Mouse (Mus musculus) hindbrain, postnatal 0 days (tissue): ENCODE data around the gene Fads6. TPM values are rescaled to one million over a fixed set of nuclear protein-coding genes. Genes with fewer than 3 reads are reported as not detected.

Experiments used
- ATAC-seq: fragments of 200-750 bp; cut with Nextera tagmentation; 2 replicates; pipeline ENCODE4 v1.8.0; 2017; ENCODE audit warnings: mild to moderate bottlenecking, moderate TSS enrichment, moderate library complexity
- DNase-seq: peaks from one replicate; pipeline ENCODE4 v3.0.0-alpha.2; 2015; ENCODE audit warnings: low spot score
- H3K27ac ChIP-seq: fragments of 300-500 bp; sonication (generic); 2 replicates; pipeline ENCODE4 v1.5.1; 2014; ENCODE audit warnings: mild to moderate bottlenecking
- H3K27me3 ChIP-seq: fragments of 300-500 bp; sonication (generic); 2 replicates; pipeline ENCODE4 v1.6.1; 2014; ENCODE audit warnings: low read length, mixed read lengths; ENCODE audit not compliant: insufficient read depth
- H3K36me3 ChIP-seq: fragments of 300-500 bp; sonication (generic); 2 replicates; pipeline ENCODE4 v1.6.1; 2014; ENCODE audit warnings: low read length, mixed read lengths; ENCODE audit not compliant: insufficient read depth
- H3K4me1 ChIP-seq: fragments of 300-500 bp; sonication (generic); 2 replicates; pipeline ENCODE4 v1.6.1; 2014; ENCODE audit warnings: antibody characterized with exemption, low read length, mixed read lengths; ENCODE audit not compliant: insufficient read depth
- H3K4me2 ChIP-seq: fragments of 300-500 bp; sonication (generic); 2 replicates; pipeline ENCODE4 v1.6.1; 2014; ENCODE audit warnings: low read depth, mild to moderate bottlenecking, low read length, moderate library complexity, mixed read lengths
- H3K4me3 ChIP-seq: fragments of 300-500 bp; sonication (generic); 2 replicates; pipeline ENCODE4 v1.5.1; 2014; ENCODE audit warnings: low read length
- H3K9ac ChIP-seq: fragments of 300-500 bp; sonication (generic); replicated peaks from 2 replicates; pipeline ENCODE4 v1.6.1; 2014; ENCODE audit warnings: mild to moderate bottlenecking, low read length, moderate library complexity, mixed read lengths
- H3K9me3 ChIP-seq: fragments of 300-500 bp; sonication (generic); 2 replicates; pipeline ENCODE4 v1.6.1; 2016; ENCODE audit warnings: low read length, mixed read lengths
- CTCF ChIP-seq: IDR thresholded peaks from 2 replicates; pipeline ENCODE4 v1.5.1; 2016; ENCODE audit warnings: antibody characterized with exemption, control low read depth, low read depth
- WGBS: fragments of 180-500 bp; shearing (Covaris S2); extraction: QIAGEN DNeasy Blood & Tissue Kit; methylation state at CpG from one replicate; pipeline ENCODE4 v1.1.7; 2014; 5-methylcytosine and 5-hydroxymethylcytosine counted together
- microRNA-seq, 2 experiments: library from miRNA; unstranded; fragments of <30 nt; microRNA quantifications; one replicate each; pipeline ENCODE4; 2016
- polyA plus RNA-seq: library from polyadenylated mRNA; unstranded; fragments of >200 nt; fragmentation: Nextera tagmentation; extraction: Ambion mirVana; gene quantifications from 2 replicates; pipeline ENCODE4 v1.2.1, GENCODE M21; 2015
- total RNA-seq: library from RNA; depleted of rRNA; stranded (reverse); fragments of >200 nt; gene quantifications from 2 replicates; pipeline ENCODE4 v1.2.3, GENCODE M21; 2014; rRNA removed

Fads6 gene
- total and polyA plus RNA-seq, 2 experiments from 2014 or later: 1.8 to 10.8 TPM

DNA sequence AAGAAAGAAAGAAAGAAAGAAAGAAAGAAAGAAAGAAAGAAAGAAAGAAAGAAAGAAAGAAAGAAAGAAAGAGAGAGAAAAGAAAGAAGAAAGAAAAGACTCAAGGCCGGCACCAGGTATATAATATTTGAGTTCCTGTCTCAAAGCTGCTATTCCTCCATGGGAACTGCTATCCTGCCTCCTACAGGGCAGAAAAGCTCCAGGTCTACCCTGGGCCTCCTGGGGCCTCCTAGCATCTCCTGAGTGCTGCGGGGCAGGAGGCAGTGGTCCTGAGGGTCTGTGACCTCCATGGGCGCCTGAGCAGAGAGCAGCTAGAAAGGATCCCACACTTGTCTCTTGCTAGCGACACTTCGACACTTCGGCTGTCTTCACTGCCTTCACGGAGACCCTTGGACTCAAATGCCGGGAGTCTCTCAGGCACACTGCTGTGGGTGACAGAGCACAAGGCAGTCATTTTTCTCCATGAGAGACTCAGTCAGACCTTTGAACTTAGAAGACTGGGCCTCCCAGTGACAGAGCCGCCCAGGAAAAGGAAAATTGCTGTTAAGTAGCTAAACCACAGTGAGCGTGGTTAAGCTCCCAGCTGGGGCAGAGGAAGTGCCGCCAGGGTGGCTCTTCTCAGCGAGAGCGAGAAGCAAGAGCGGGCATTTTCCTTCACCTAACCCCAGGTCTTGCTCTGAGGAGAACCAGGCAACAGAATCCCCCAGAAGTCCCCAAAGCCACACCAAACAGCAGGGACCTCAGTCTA is 66.1 kb downstream of the Fads6 start:
- Histone ChIP-seq H3K4me1 (peaks cover 43% of the 10 kb centered on the region), H3K4me2 (no peak overlapping the region), H3K36me3 (no peaks in the 10 kb centered on the region), H3K27me3 (no peaks in the 10 kb centered on the region), H3K27ac (peak overlapping the region; percentile 21), H3K9ac (no peak overlapping the region), H3K4me3 (no peak overlapping the region), H3K9me3 (no peaks in the 10 kb centered on the region)
- 49% methylated on average over 14 of the region's 14 CpGs for WGBS
- ATAC-seq: no peak
- no peak for DNase-seq
- no peak for TF ChIP-seq CTCF

Small RNA genes within 50 kb of the gene (microRNA-seq; reads per million reads assigned to microRNA genes)
- 0 reads per million in 2 experiments for gene Gm25837

Other genes starting within 250 kb of the Fads6 start
- gene Cd300ld3, start 249.3 kb downstream of the Fads6 start, total RNA-seq: not detected in 2 replicates
- gene Cd300ld3, start 249.3 kb downstream of the Fads6 start, polyA plus RNA-seq: not detected in 2 replicates
- gene Cd300e, start 235.5 kb downstream of the Fads6 start, total RNA-seq: not detected in 2 replicates
- 0.09 and 0.14 TPM in 2 replicates for gene Cd300e, start 235.5 kb downstream of the Fads6 start, polyA plus RNA-seq
- gene Rab37, start 206.2 kb downstream of the Fads6 start, total RNA-seq: 1.2 TPM in 2 replicates
- gene Rab37, start 206.2 kb downstream of the Fads6 start, polyA plus RNA-seq: 1.2 and 1.3 TPM in 2 replicates
- not detected in 2 replicates for gene Cd300lf, start 163.7 kb downstream of the Fads6 start, total RNA-seq
- 0.23 and 0.37 TPM in 2 replicates for gene Cd300lf, start 163.7 kb downstream of the Fads6 start, polyA plus RNA-seq
- 72.6 and 76.9 TPM in 2 replicates for gene Slc9a3r1, start 134.3 kb downstream of the Fads6 start, total RNA-seq
- 91.8 and 98.2 TPM in 2 replicates for gene Slc9a3r1, start 134.3 kb downstream of the Fads6 start, polyA plus RNA-seq
- gene Tmem104, start 110.2 kb downstream of the Fads6 start, total RNA-seq: 6.4 and 11.1 TPM in 2 replicates
- gene Tmem104, start 110.2 kb downstream of the Fads6 start, polyA plus RNA-seq: 10.1 and 13.5 TPM in 2 replicates
- 17.3 and 27.8 TPM in 2 replicates for gene Nat9, start 109.8 kb downstream of the Fads6 start, total RNA-seq
- 17.3 and 22.2 TPM in 2 replicates for gene Nat9, start 109.8 kb downstream of the Fads6 start, polyA plus RNA-seq
- 6.9 and 7.1 TPM in 2 replicates for gene Grin2c, start 30.4 kb downstream of the Fads6 start, total RNA-seq
- gene Grin2c, start 30.4 kb downstream of the Fads6 start, polyA plus RNA-seq: 1.0 and 1.1 TPM in 2 replicates
- gene Fdxr, start 20.6 kb downstream of the Fads6 start, total RNA-seq: 20.0 and 22.6 TPM in 2 replicates
- 15.0 and 16.4 TPM in 2 replicates for gene Fdxr, start 20.6 kb downstream of the Fads6 start, polyA plus RNA-seq
- gene Otop2, start 9.5 kb upstream of the Fads6 start, total RNA-seq: 0.36 and 0.99 TPM in 2 replicates
- 0.20 and 0.34 TPM in 2 replicates for gene Otop2, start 9.5 kb upstream of the Fads6 start, polyA plus RNA-seq
- gene Ush1g, start 24.4 kb upstream of the Fads6 start, total RNA-seq: 0.37 and 0.47 TPM in 2 replicates
- gene Ush1g, start 24.4 kb upstream of the Fads6 start, polyA plus RNA-seq: 0.10 and 0.13 TPM in 2 replicates
- gene Otop3, start 37.1 kb upstream of the Fads6 start, total RNA-seq: 2.2 and 3.6 TPM in 2 replicates
- 2.7 and 2.8 TPM in 2 replicates for gene Otop3, start 37.1 kb upstream of the Fads6 start, polyA plus RNA-seq
- gene Hid1, start 70.1 kb upstream of the Fads6 start, total RNA-seq: 78.9 and 87.5 TPM in 2 replicates
- 55.3 and 58.1 TPM in 2 replicates for gene Hid1, start 70.1 kb upstream of the Fads6 start, polyA plus RNA-seq
- gene Cdr2l, start 84.3 kb upstream of the Fads6 start, total RNA-seq: 70.8 and 72.3 TPM in 2 replicates
- gene Cdr2l, start 84.3 kb upstream of the Fads6 start, polyA plus RNA-seq: 17.7 and 18.8 TPM in 2 replicates
- 138 and 204 TPM in 2 replicates for gene Mrpl58, start 106.1 kb upstream of the Fads6 start, total RNA-seq
- gene Mrpl58, start 106.1 kb upstream of the Fads6 start, polyA plus RNA-seq: 205 and 210 TPM in 2 replicates
- 203 and 240 TPM in 2 replicates for gene Atp5h, start 122.3 kb upstream of the Fads6 start, total RNA-seq
- gene Atp5h, start 122.3 kb upstream of the Fads6 start, polyA plus RNA-seq: 1,097 and 1,122 TPM in 2 replicates
- gene Kctd2, start 122.5 kb upstream of the Fads6 start, total RNA-seq: 19.0 and 21.0 TPM in 2 replicates
- gene Kctd2, start 122.5 kb upstream of the Fads6 start, polyA plus RNA-seq: 22.1 and 24.5 TPM in 2 replicates
- not detected in 2 replicates for gene Trim80, start 142.9 kb upstream of the Fads6 start, total RNA-seq
- 0.11 TPM in 1 of 2 replicates, not detected in the other for gene Trim80, start 142.9 kb upstream of the Fads6 start, polyA plus RNA-seq
- gene Slc16a5, start 164.8 kb upstream of the Fads6 start, total RNA-seq: 0.10 TPM in 1 of 2 replicates, not detected in the other
- gene Slc16a5, start 164.8 kb upstream of the Fads6 start, polyA plus RNA-seq: 0.30 and 0.66 TPM in 2 replicates
- 9.9 and 11.8 TPM in 2 replicates for gene Armc7, start 178.0 kb upstream of the Fads6 start, total RNA-seq
- 10.7 and 11.0 TPM in 2 replicates for gene Armc7, start 178.0 kb upstream of the Fads6 start, polyA plus RNA-seq
- gene Nt5c, start 194.2 kb upstream of the Fads6 start, total RNA-seq: 54.3 and 62.2 TPM in 2 replicates
- 129 and 130 TPM in 2 replicates for gene Nt5c, start 194.2 kb upstream of the Fads6 start, polyA plus RNA-seq
- gene Jpt1, start 216.7 kb upstream of the Fads6 start, total RNA-seq: 640 and 655 TPM in 2 replicates
- 966 and 1,016 TPM in 2 replicates for gene Jpt1, start 216.7 kb upstream of the Fads6 start, polyA plus RNA-seq
- 474 and 477 TPM in 2 replicates for gene Sumo2, start 238.6 kb upstream of the Fads6 start, total RNA-seq
- 981 and 1,003 TPM in 2 replicates for gene Sumo2, start 238.6 kb upstream of the Fads6 start, polyA plus RNA-seq